Mouse (Mus musculus): Measurements from ENCODE around the gene Spire2. TPM values are rescaled to one million over a fixed set of nuclear protein-coding genes. Genes with fewer than 3 reads are reported as not detected.

Spire2 gene
- polyA plus RNA-seq, 1 experiment, result 56.2 TPM

- no peaks in the 10 kb centered on the region for H3K36me3 ChIP-seq (ENCODE audit: control insufficient read depth, insufficient read depth, low read length)
- 0 out of 2 replicates have a peak, but pooled peaks cover 4% of the 10 kb centered on the region for H3K27me3 ChIP-seq (ENCODE audit: control insufficient read depth, insufficient read depth, low read length)
- H3K27ac ChIP-seq (ENCODE audit: insufficient read depth, low read depth, low read length), result peak overlapping the region; percentile 94
- TF ChIP-seq POLR2A (IDR thresholded peaks at IDR 0.05; ENCODE audit: low read depth, low read length) (no peak), CTCF (IDR thresholded peaks at IDR 0.05; ENCODE audit: extremely low read depth, insufficient read length, insufficient replicate concordance, low read depth, low read length) (no peak)
- WGBS, result 5% methylated on average over 15 of the region's 21 CpGs
- H3K4me3 ChIP-seq (ENCODE audit: low read depth, low read length), result peak overlapping the region; percentile 89
- peaks cover 31% of the 10 kb centered on the region for H3K4me1 ChIP-seq (ENCODE audit: control insufficient read depth, insufficient read depth, insufficient read length, low read length)
Measured at GRCm38 (mm10) chr8:123333091-123333587, 626 bp downstream of the Spire2 start.

GRCm38 (mm10) chr8:123333864-123334263 is 1.4 kb downstream of the Spire2 start:
- H3K4me1 ChIP-seq (ENCODE audit: control insufficient read depth, insufficient read depth, insufficient read length, low read length), result peaks cover 37% of the 10 kb centered on the region
- peak overlapping the region; percentile 56 for H3K4me3 ChIP-seq (ENCODE audit: low read depth, low read length)
- 0 out of 2 replicates have a peak, but pooled peaks cover 4% of the 10 kb centered on the region for H3K27me3 ChIP-seq (ENCODE audit: control insufficient read depth, insufficient read depth, low read length)
- no peak for TF ChIP-seq POLR2A (IDR thresholded peaks at IDR 0.05; ENCODE audit: low read depth, low read length)
- TF ChIP-seq CTCF (IDR thresholded peaks at IDR 0.05; ENCODE audit: extremely low read depth, insufficient read length, insufficient replicate concordance, low read depth, low read length), result no peak
- no peaks in the 10 kb centered on the region for H3K36me3 ChIP-seq (ENCODE audit: control insufficient read depth, insufficient read depth, low read length)
- 7% methylated on average over 7 of the region's 7 CpGs for WGBS
- H3K27ac ChIP-seq (ENCODE audit: insufficient read depth, low read depth, low read length), result peak overlapping the region; percentile 94

GRCm38 (mm10) chr8:123334467-123334866 is 2.0 kb downstream of the Spire2 start:
- Histone ChIP-seq H3K27ac (ENCODE audit: insufficient read depth, low read depth, low read length) (peak overlapping the region; percentile 94), H3K4me1 (ENCODE audit: control insufficient read depth, insufficient read depth, insufficient read length, low read length) (peaks cover 37% of the 10 kb centered on the region), H3K36me3 (ENCODE audit: control insufficient read depth, insufficient read depth, low read length) (no peaks in the 10 kb centered on the region), H3K27me3 (ENCODE audit: control insufficient read depth, insufficient read depth, low read length) (0 out of 2 replicates have a peak, but pooled peaks cover 4% of the 10 kb centered on the region), H3K4me3 (ENCODE audit: low read depth, low read length) (peak overlapping the region; percentile 56)
- no peak for TF ChIP-seq CTCF (IDR thresholded peaks at IDR 0.05; ENCODE audit: extremely low read depth, insufficient read length, insufficient replicate concordance, low read depth, low read length)
- TF ChIP-seq POLR2A (IDR thresholded peaks at IDR 0.05; ENCODE audit: low read depth, low read length), result no peak
- 4% methylated on average over 1 of the region's 1 CpGs for WGBS

GRCm38 (mm10) chr8:123337475-123337874 is 5.0 kb downstream of the Spire2 start:
- H3K27ac ChIP-seq (ENCODE audit: insufficient read depth, low read depth, low read length), result peak overlapping the region; percentile 82
- TF ChIP-seq CTCF (IDR thresholded peaks at IDR 0.05; ENCODE audit: extremely low read depth, insufficient read length, insufficient replicate concordance, low read depth, low read length) (no peak), POLR2A (IDR thresholded peaks at IDR 0.05; ENCODE audit: low read depth, low read length) (no peak)
- 0 out of 2 replicates have a peak, but pooled peaks cover 1% of the 10 kb centered on the region for H3K27me3 ChIP-seq (ENCODE audit: control insufficient read depth, insufficient read depth, low read length)
- WGBS, result 21% methylated on average over 3 of the region's 3 CpGs
- H3K36me3 ChIP-seq (ENCODE audit: control insufficient read depth, insufficient read depth, low read length), result no peaks in the 10 kb centered on the region
- no peak overlapping the region for H3K4me3 ChIP-seq (ENCODE audit: low read depth, low read length)
- peaks cover 33% of the 10 kb centered on the region for H3K4me1 ChIP-seq (ENCODE audit: control insufficient read depth, insufficient read depth, insufficient read length, low read length)

GRCm38 (mm10) chr8:123340071-123340470 is 7.6 kb downstream of the Spire2 start:
- H3K27ac ChIP-seq (ENCODE audit: insufficient read depth, low read depth, low read length), result no peak overlapping the region
- H3K27me3 ChIP-seq (ENCODE audit: control insufficient read depth, insufficient read depth, low read length), result no peaks in the 10 kb centered on the region
- H3K4me3 ChIP-seq (ENCODE audit: low read depth, low read length), result no peak overlapping the region
- peaks cover 36% of the 10 kb centered on the region for H3K4me1 ChIP-seq (ENCODE audit: control insufficient read depth, insufficient read depth, insufficient read length, low read length)
- peak; percentile 34; the same call in 1 of the 2 replicates for TF ChIP-seq CTCF (IDR thresholded peaks at IDR 0.05; ENCODE audit: extremely low read depth, insufficient read length, insufficient replicate concordance, low read depth, low read length)
- no peak for TF ChIP-seq POLR2A (IDR thresholded peaks at IDR 0.05; ENCODE audit: low read depth, low read length)
- 97% methylated on average over 4 of the region's 4 CpGs for WGBS
- H3K36me3 ChIP-seq (ENCODE audit: control insufficient read depth, insufficient read depth, low read length), result no peaks in the 10 kb centered on the region

GRCm38 (mm10) chr8:123341040-123342015 is 8.8 kb downstream of the Spire2 start:
- Histone ChIP-seq H3K27ac (ENCODE audit: insufficient read depth, low read depth, low read length) (peak overlapping the region; percentile 54), H3K4me1 (ENCODE audit: control insufficient read depth, insufficient read depth, insufficient read length, low read length) (peaks cover 32% of the 10 kb centered on the region), H3K36me3 (ENCODE audit: control insufficient read depth, insufficient read depth, low read length) (no peaks in the 10 kb centered on the region), H3K4me3 (ENCODE audit: low read depth, low read length) (peak overlapping the region; percentile 27), H3K27me3 (ENCODE audit: control insufficient read depth, insufficient read depth, low read length) (no peaks in the 10 kb centered on the region)
- TF ChIP-seq CTCF (IDR thresholded peaks at IDR 0.05; ENCODE audit: extremely low read depth, insufficient read length, insufficient replicate concordance, low read depth, low read length) (no peak), POLR2A (IDR thresholded peaks at IDR 0.05; ENCODE audit: low read depth, low read length) (peak; percentile 17; the same call in 1 of the 2 replicates)
- 33% methylated on average over 27 of the region's 27 CpGs for WGBS

- TF ChIP-seq POLR2A (IDR thresholded peaks at IDR 0.05; ENCODE audit: low read depth, low read length) (no peak), CTCF (IDR thresholded peaks at IDR 0.05; ENCODE audit: extremely low read depth, insufficient read length, insufficient replicate concordance, low read depth, low read length) (no peak)
- Histone ChIP-seq H3K27me3 (ENCODE audit: control insufficient read depth, insufficient read depth, low read length) (no peaks in the 10 kb centered on the region), H3K4me1 (ENCODE audit: control insufficient read depth, insufficient read depth, insufficient read length, low read length) (peaks cover 24% of the 10 kb centered on the region), H3K27ac (ENCODE audit: insufficient read depth, low read depth, low read length) (peak overlapping the region; percentile 32; the same call in 1 of the 2 replicates), H3K36me3 (ENCODE audit: control insufficient read depth, insufficient read depth, low read length) (no peaks in the 10 kb centered on the region), H3K4me3 (ENCODE audit: low read depth, low read length) (no peak overlapping the region)
- WGBS, result 46% methylated on average over 8 of the region's 8 CpGs
Measured at GRCm38 (mm10) chr8:123342253-123342652, 9.7 kb downstream of the Spire2 start.
